Mouse (Mus musculus): ENCODE measurements around the gene Erc2. TPM values are rescaled to one million over a fixed set of nuclear protein-coding genes. Genes with fewer than 3 reads are reported as not detected.

Gene Erc2
- polyA plus RNA-seq, 1 experiment from 2014 or later = 9.1 TPM

DNA sequence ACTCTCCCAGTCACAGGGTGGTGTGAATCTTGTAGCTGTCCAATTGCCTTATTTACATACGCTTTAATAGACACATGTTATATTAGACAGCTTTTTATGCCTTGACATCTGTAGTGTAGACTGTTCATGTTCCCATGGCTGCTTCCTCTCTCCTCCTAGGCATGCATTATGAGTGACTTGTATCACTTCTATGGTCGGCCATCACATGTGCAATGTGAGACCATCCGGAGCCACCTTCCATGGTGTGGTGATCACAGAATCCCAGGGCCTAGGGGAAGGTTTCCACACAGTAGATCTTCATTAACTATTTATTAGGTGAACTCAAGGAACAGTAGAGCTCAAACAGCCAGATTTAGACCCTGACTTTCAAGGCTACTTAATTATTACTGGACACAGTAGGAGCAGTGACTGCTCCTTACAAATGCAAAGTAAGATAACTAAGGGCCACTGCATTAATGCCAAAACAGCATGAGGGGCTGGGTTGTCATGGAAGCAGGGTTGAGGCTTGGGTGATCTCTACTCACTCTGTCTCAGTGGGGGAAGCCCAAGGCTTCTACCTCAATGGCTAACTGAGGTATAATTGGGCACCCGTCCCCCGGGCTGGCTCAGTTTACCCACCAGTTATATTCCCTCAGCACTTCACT is 7.3 kb downstream of the Erc2 start:
- H3K9me3 ChIP-seq = no peaks in the 10 kb centered on the region
- H3K4me1 ChIP-seq = peaks cover 12% of the 10 kb centered on the region; the same call in 1 of the 2 replicates
- WGBS = 62% methylated on average over 5 of the region's 5 CpGs
- DNase-seq (ENCODE audit: extremely low spot score, low spot score) = no peak
- peaks cover 1% of the 10 kb centered on the region; the same call in 1 of the 2 replicates for H3K27me3 ChIP-seq (ENCODE audit: poor library complexity, severe bottlenecking)
- no peak overlapping the region for H3K4me3 ChIP-seq
- H3K36me3 ChIP-seq (replicated peaks) = no peaks in the 10 kb centered on the region
- H3K27ac ChIP-seq = no peak overlapping the region

DNA sequence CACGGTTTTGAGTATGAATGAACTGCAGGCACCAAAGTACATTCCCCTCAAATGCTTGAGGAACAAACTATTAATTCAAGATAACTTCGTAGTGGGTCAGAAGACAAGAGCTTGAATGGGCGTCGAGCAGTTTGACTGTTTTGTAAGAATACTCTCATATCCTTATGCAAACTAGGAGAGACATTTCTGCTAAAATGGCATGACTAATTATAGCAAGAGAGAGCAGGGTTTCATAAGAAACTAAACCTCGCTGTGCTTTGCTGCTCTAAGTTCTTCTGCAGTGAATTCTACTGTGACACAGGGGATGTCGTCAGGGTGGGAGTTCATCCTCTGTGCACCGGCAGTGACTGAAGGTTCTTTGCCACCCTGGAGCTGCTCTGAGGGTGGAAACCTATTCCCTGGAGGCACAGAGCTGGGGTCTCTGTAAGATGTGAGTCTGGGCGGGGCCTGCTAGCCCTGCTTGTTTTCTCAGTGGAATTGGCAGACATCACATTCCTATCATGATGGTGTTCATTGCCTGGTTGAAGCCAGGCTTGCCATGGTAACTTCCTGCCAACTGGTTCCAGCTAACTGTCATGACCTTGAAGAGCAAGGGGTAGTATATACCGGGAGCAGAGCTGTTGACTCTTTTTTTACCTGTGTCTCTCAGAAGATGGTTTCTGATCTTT is 8.9 kb downstream of the Erc2 start:
- Histone ChIP-seq H3K27ac (no peak overlapping the region), H3K27me3 (ENCODE audit: poor library complexity, severe bottlenecking) (no peaks in the 10 kb centered on the region), H3K9me3 (no peaks in the 10 kb centered on the region), H3K4me1 (peaks cover 12% of the 10 kb centered on the region; the same call in 1 of the 2 replicates), H3K36me3 (replicated peaks) (no peaks in the 10 kb centered on the region), H3K4me3 (no peak overlapping the region)
- DNase-seq (ENCODE audit: extremely low spot score, low spot score) = no peak
- WGBS = 75% methylated on average over 9 of the region's 9 CpGs

DNA sequence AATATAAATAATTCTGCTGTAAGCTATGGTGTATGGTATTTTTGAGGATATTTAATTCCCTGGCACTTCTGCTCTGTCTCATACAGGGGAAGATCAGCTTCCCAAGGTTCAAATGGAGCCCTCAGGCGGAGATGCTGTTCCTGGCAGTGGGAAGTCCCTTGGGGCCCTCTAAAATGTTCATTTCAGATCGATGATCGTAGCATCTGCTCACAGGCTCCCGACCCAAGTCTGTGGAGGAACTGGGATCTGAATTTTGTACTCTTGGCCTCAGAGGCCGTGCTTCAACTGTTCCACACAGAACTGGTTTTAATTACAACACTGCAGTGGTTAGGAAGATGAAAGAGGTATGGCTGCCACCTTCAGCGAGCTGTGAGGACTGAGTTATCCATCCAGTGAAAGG is 12.5 kb downstream of the Erc2 start:
- no peaks in the 10 kb centered on the region for H3K27me3 ChIP-seq (ENCODE audit: poor library complexity, severe bottlenecking)
- H3K4me1 ChIP-seq = peaks cover 7% of the 10 kb centered on the region; the same call in 1 of the 2 replicates
- DNase-seq (ENCODE audit: extremely low spot score, low spot score) = no peak
- H3K4me3 ChIP-seq = no peak overlapping the region
- H3K36me3 ChIP-seq (replicated peaks) = no peaks in the 10 kb centered on the region
- no peaks in the 10 kb centered on the region for H3K9me3 ChIP-seq
- 85% methylated on average over 6 of the region's 6 CpGs for WGBS
- H3K27ac ChIP-seq = no peak overlapping the region

DNA sequence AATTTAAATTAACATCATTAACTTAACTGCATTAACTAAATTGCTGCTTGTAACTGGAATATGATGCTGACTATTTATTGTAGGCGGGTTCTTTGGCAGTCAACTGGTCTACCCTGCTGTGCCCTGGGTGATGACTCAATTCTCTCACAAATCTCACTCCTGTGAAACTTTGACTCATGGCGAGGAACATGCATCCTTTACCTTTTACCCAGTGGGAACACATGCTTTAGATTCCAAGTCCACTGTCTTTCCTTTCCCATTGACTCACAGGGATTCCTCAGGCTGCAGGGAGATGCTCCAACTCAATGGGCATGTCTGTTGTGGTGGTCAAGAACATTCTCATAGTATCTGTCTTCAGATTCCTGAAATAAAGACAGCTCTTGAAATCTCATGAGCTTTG is 14.3 kb downstream of the Erc2 start:
- DNase-seq (ENCODE audit: extremely low spot score, low spot score) = no peak
- no peak overlapping the region for H3K27ac ChIP-seq
- H3K36me3 ChIP-seq (replicated peaks) = no peaks in the 10 kb centered on the region
- no peak overlapping the region for H3K4me3 ChIP-seq
- WGBS = 90% methylated on average over 2 of the region's 2 CpGs
- H3K4me1 ChIP-seq = no peaks in the 10 kb centered on the region
- H3K9me3 ChIP-seq = no peaks in the 10 kb centered on the region
- H3K27me3 ChIP-seq (ENCODE audit: poor library complexity, severe bottlenecking) = no peaks in the 10 kb centered on the region

DNA sequence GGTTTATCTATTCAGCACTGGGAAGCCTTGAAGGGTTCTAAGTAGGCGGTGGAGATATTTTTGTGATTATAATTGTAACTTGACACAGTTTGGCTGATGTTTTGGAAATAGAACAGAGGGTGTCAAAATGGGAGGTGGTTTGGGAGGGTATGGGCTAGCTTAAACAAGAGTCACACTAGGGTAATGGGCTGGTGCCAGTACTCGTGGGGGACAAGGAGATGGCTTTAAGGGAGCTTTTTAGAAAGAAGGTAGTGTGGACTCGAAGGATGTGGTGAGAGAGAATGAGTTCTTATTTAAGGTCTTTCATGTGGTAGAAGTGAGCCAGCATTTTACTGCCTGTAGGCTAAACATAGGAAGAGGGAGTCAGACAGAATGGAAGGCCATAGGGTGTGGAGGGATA is 19.2 kb downstream of the Erc2 start:
- H3K27ac ChIP-seq = no peak overlapping the region

DNA sequence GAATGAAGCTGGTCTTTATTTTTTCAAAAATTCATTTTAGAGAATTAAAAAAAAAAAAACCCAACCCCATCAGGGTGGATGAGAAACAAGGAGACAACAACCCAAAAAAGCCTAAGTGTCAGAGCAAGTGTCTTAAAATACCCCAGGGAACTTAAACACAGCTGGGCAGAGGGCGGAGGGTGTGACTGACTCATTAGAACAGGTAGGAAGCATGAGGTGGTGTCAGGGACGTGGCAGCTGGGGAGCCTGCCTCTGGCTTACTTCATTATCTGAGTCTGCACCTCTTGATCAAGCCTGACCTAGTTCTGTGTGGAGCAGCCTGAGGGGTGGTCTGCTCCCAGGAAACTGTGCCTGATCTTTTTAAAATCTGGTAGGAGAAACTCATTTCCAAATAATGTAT is 20.8 kb downstream of the Erc2 start:
- DNase-seq (ENCODE audit: extremely low spot score, low spot score) = no peak
- no peaks in the 10 kb centered on the region for H3K36me3 ChIP-seq (replicated peaks)
- H3K9me3 ChIP-seq = no peaks in the 10 kb centered on the region
- H3K4me1 ChIP-seq = no peaks in the 10 kb centered on the region
- H3K4me3 ChIP-seq = no peak overlapping the region
- 61% methylated on average over 2 of the region's 2 CpGs for WGBS
- H3K27ac ChIP-seq = no peak overlapping the region
- no peaks in the 10 kb centered on the region for H3K27me3 ChIP-seq (ENCODE audit: poor library complexity, severe bottlenecking)

More for the DNA sequence above, 19.2 kb downstream of the Erc2 start:
- Histone ChIP-seq H3K27me3 (ENCODE audit: poor library complexity, severe bottlenecking) (no peaks in the 10 kb centered on the region), H3K9me3 (no peaks in the 10 kb centered on the region), H3K36me3 (replicated peaks) (no peaks in the 10 kb centered on the region), H3K4me1 (no peaks in the 10 kb centered on the region), H3K4me3 (no peak overlapping the region)
- no peak for DNase-seq (ENCODE audit: extremely low spot score, low spot score)
- 85% methylated on average over 3 of the region's 3 CpGs for WGBS

DNA sequence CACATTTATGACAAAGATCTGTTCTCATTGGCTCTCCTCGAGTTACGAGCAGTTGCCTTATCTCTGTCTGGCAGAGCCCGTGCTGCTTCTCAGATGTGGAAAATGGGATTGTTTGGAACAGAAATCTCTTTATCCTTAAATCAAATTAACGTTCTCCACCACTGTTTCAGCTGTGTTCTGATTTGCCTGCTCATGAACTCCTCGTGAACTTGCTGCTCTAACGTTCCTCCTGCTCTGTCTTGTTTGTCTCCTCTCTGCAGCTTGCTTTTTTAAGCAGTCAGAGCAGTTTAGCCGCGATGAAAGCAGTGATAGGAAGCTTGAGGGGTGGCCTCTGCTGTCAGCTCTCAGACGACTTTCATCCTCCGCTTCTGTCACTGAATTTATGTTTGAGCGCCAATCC is 32.4 kb downstream of the Erc2 start:
- no peak for DNase-seq (ENCODE audit: extremely low spot score, low spot score)
- H3K27me3 ChIP-seq (ENCODE audit: poor library complexity, severe bottlenecking) = no peaks in the 10 kb centered on the region
- no peaks in the 10 kb centered on the region for H3K4me1 ChIP-seq
- no peak overlapping the region for H3K27ac ChIP-seq
- H3K4me3 ChIP-seq = no peak overlapping the region
- H3K9me3 ChIP-seq = no peaks in the 10 kb centered on the region
- WGBS = 75% methylated on average over 11 of the region's 11 CpGs
- H3K36me3 ChIP-seq (replicated peaks) = peaks cover 9% of the 10 kb centered on the region

DNA sequence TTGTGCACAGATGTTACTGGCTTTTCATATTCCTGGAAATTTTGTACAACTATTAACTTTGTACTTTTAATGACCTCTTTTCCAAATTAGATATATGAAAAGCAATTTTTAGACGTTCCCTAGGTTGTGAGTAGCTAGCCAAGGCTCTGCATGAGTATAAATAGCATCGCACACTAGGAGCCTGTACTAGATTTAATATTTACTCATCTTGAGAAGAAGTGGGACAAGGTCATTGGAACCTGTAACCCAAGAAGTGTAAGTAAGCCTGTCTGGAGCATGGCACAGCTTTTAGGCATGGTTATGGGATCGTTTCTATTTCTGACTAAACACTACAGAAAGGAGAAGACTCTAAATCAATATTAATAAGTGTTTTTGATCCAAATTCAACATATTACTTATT is 36.4 kb downstream of the Erc2 start:
- no peak overlapping the region for H3K4me3 ChIP-seq
- DNase-seq (ENCODE audit: extremely low spot score, low spot score) = no peak
- H3K27me3 ChIP-seq (ENCODE audit: poor library complexity, severe bottlenecking) = no peaks in the 10 kb centered on the region
- H3K27ac ChIP-seq = no peak overlapping the region
- WGBS = 96% methylated on average over 3 of the region's 3 CpGs
- H3K4me1 ChIP-seq = no peaks in the 10 kb centered on the region
- no peaks in the 10 kb centered on the region for H3K9me3 ChIP-seq
- H3K36me3 ChIP-seq (replicated peaks) = no peaks in the 10 kb centered on the region

DNA sequence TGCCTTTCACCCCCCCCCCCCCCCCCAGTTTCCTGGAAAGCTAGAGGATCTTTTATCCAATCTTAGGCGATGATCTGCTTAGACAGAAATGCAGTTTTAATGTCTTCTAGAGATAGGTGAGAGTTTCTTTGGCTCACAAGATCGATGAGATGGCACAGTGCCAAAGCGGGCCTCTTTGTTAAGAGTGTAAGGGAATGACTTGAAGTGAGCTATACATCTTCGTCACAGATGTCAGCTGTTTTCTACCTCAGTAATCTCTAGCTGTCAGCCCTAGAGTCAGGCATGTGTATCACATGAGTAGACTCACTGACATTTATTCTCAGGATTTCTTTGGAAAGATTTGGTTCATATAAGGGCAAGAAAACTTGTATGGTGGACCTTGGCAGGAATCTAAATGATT is 39.2 kb downstream of the Erc2 start:
- no peak for DNase-seq (ENCODE audit: extremely low spot score, low spot score)
- H3K9me3 ChIP-seq = no peaks in the 10 kb centered on the region
- H3K27ac ChIP-seq = no peak overlapping the region
- H3K27me3 ChIP-seq (ENCODE audit: poor library complexity, severe bottlenecking) = no peaks in the 10 kb centered on the region
- no peak overlapping the region for H3K4me3 ChIP-seq
- H3K4me1 ChIP-seq = no peaks in the 10 kb centered on the region
- no peaks in the 10 kb centered on the region for H3K36me3 ChIP-seq (replicated peaks)
- WGBS = 93% methylated on average over 4 of the region's 4 CpGs

DNA sequence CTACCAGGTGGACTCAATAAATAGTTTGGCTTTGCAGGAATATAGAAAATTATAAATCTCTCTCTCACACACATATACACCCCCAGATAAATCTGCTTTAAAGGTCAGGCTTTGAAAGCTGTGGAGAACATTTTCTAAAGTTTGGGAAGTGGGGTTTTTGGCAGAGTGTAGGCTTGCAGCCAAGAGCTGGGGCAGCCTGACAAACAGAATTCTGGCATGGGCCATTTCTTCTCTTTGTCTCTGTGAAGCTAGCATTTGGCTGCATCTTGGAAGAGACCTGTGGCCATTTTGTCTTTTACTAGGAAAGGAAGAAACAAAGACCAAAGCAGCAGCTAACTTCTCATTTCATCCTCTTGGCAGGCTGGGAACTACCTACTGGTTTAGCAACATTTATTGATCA is 40.0 kb downstream of the Erc2 start:
- Histone ChIP-seq H3K9me3 (no peaks in the 10 kb centered on the region), H3K27me3 (ENCODE audit: poor library complexity, severe bottlenecking) (no peaks in the 10 kb centered on the region), H3K27ac (no peak overlapping the region), H3K36me3 (replicated peaks) (no peaks in the 10 kb centered on the region), H3K4me1 (no peaks in the 10 kb centered on the region), H3K4me3 (no peak overlapping the region)
- no peak for DNase-seq (ENCODE audit: extremely low spot score, low spot score)

DNA sequence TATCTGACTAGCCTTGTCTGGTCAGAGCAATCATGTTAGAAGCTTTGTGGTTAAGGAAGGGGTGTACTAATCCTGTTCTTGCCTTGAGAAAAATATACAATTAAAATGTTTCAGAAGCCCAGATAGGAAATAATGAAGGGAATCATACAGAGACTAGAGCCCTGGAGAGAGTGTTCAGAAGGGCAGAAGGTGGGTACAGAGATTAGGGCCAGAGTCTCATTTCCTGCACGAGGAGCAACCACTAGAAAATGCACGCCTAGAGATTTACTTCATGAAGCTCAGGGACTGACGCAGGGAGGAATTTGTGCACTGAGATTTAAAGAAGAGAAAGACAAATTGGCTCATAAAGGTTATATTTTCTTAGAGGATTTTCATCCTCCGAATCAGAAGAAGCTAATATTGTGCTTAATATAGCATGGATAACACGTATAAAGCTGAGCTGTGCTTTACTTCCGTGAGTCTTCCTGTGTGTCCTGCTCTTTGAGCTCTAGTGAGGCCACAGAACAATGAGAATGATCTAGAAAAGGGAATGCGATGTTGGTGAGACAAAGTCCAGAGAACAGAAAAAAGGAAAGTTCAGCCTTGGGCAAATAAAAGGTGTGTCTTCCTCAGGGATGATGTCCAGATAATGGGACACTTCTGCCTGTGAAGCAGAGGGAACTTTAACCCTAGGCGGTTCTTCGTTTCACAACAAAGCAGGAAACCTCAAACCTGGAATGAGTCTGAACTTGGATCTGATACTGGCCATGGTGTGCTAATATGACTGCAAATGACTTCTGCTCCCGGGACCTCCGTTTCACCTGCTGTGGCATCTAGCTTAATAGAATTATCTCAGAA is 45.0 kb downstream of the Erc2 start:
- no peaks in the 10 kb centered on the region for H3K27me3 ChIP-seq (ENCODE audit: poor library complexity, severe bottlenecking)
- WGBS = 91% methylated on average over 11 of the region's 11 CpGs
- H3K9me3 ChIP-seq = no peaks in the 10 kb centered on the region
- no peak for DNase-seq (ENCODE audit: extremely low spot score, low spot score)
- no peak overlapping the region for H3K27ac ChIP-seq
- H3K4me3 ChIP-seq = no peak overlapping the region
- 0 out of 2 replicates have a peak, but pooled peaks cover 2% of the 10 kb centered on the region for H3K4me1 ChIP-seq
- H3K36me3 ChIP-seq (replicated peaks) = no peaks in the 10 kb centered on the region

DNA sequence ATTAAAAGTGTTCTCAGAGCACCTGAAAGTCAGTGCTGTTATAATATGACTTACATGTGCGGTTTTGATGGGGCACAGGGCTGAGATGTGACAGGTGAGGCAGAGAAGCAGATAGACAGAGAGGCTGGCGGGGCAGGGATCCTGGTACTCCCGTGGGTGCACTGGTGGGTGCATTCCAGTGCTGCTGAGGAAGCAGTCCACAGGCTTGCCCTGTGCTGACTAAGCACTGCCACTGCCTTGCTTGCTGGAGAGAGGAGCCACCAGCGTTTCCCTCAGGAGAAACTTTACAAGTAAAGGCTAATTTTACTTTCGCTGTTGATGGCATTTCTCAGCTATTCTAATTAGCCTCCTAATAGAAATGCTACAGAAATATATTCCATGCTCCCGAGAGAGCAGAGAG is 45.9 kb downstream of the Erc2 start:
- H3K36me3 ChIP-seq (replicated peaks) = no peaks in the 10 kb centered on the region

DNA sequence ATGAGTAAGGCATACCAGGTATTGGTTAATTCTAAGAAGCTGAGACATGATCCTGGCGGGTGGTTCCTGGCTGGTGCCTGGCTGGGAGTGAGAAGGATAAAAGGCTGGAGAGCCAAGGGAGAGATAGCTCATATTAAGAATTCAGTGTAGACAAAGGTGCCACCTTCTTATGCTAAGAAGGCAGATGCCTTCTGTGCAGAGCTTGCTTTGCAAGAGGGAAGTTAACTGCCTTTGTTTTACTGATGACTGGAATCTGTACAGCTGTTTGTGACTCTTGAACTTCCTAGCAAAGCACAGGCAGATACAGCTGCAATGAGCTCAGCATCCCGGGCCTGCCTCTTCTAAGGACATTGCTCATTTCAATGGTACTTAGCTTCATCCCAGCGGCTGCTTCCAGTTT is 47.7 kb downstream of the Erc2 start:
- 77% methylated on average over 3 of the region's 3 CpGs for whole genome bisulfite sequencing
- H3K36me3 ChIP-seq (replicated peaks) = no peaks in the 10 kb centered on the region

More for the DNA sequence above, 45.9 kb downstream of the Erc2 start:
- no peak overlapping the region for H3K4me3 ChIP-seq
- 0 out of 2 replicates have a peak, but pooled peaks cover 2% of the 10 kb centered on the region for H3K4me1 ChIP-seq
- no peak overlapping the region for H3K27ac ChIP-seq
- no peaks in the 10 kb centered on the region for H3K27me3 ChIP-seq (ENCODE audit: poor library complexity, severe bottlenecking)
- WGBS = 90% methylated on average over 6 of the region's 6 CpGs
- H3K9me3 ChIP-seq = no peaks in the 10 kb centered on the region
- no peak for DNase-seq (ENCODE audit: extremely low spot score, low spot score)

More for the DNA sequence above, 47.7 kb downstream of the Erc2 start:
- no peak for DNase-seq (ENCODE audit: extremely low spot score, low spot score)
- Histone ChIP-seq H3K9me3 (no peaks in the 10 kb centered on the region), H3K27ac (no peak overlapping the region), H3K4me1 (0 out of 2 replicates have a peak, but pooled peaks cover 2% of the 10 kb centered on the region), H3K4me3 (no peak overlapping the region), H3K27me3 (ENCODE audit: poor library complexity, severe bottlenecking) (no peaks in the 10 kb centered on the region)

Data from forebrain, embryonic 10.5 days (tissue).